Mouse (Mus musculus) C2C12 (cell line): ENCODE data around the gene Fars2.

ENCODE experiments used
- CTCF ChIP-seq: IDR thresholded peaks from one replicate; pipeline ENCODE4 v1.5.1; 2011; ENCODE audit not compliant: control insufficient read depth, insufficient read depth, insufficient read length
- USF1 ChIP-seq: IDR thresholded peaks from one replicate; pipeline ENCODE4 v1.6.1; 2011; ENCODE audit warnings: low read depth, mild to moderate bottlenecking, control low read depth, moderate library complexity

- TF ChIP-seq CTCF = no peak
- no peak for TF ChIP-seq USF1
Observed at GRCm38 (mm10) chr13:36113181-36113580, 4.0 kb upstream of the Fars2 start.
